Mouse (Mus musculus) megakaryocyte, adult 5-6 weeks (primary cell): Measurements from ENCODE around the gene Wipf1. TPM values are rescaled to one million over a fixed set of nuclear protein-coding genes. Genes with fewer than 3 reads are reported as not detected.
A peak's percentile ranks its signal among the peaks of the same experiment; 100 is the strongest.
"Not testable (repeated sequence)": the region's sequence is repeated elsewhere in the genome, so short reads cannot be mapped to it uniquely, and the experiment has no call there.

ENCODE experiments used
- ATAC-seq: 2 replicates; pipeline ENCODE4 v1.8.0; 2016; ENCODE audit warnings: mild to moderate bottlenecking, inconsistent platforms; ENCODE audit not compliant: poor library complexity, severe bottlenecking
- total RNA-seq, 2 experiments: library from RNA; stranded (forward) in 1 of 2; stranded (reverse) in 1 of 2; fragments of 153-499, 151-499 nt in 1 of 2; fragments of 221-1000, 200-1000 nt in 1 of 2; gene quantifications; 2 replicates each; pipeline versions ENCODE4 v1.2.3 to v1.2.4; 2015 to 2017

The Wipf1 gene
- total RNA-seq, 2 experiments from 2014 or later, result 37.4 to 139 TPM

DNA sequence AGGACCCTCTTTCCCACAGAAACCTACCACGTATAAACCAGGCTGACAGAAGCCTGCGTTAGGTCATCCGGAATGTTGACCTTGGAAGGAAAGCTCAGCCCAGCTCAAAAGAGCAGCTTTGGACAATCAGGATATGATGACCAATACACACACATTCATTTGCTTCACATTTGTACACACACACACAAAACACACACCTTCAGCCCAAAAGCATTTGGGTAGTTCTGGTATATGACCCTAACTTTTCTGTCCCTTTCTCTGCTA lies 19.6 kb downstream of the Wipf1 start:
- ATAC-seq, result no peak

DNA sequence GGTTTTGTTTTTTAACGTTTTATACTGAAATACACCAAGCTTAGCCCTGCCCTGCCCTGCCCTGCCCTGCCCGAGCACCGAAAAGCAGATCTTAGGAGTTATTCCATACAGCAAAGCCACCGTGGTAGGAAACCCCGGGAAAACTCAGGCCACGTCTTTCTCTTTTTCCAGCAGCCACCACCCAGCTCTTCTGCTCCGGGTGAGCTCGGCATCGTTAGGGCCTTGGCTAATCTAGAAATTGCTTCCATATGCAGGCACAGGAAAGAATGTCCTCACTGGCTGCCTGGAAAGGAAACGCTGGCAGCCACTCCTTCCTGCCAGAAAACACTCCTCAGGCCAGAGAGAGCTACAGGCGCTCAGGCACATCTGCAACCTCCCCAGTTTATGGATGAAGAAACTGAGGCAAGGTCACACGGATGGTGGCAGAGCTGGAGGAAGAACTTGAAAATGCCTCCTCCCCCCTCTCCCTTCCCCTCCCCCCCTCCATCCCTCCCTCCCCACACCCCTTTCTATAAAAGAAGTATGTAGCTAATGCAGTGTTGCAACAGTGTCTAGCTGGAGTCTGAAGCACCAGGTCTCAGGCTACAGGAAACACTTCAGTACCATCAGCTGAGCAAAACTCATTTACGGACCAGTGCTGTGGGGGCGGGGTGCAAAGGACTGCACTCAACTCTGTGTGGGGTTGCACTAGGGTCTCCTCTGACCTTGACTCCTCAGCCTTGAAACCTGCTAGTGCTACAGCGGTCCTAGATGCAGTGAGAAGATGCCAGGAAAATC lies 20.1 kb downstream of the Wipf1 start:
- ATAC-seq, result peak; percentile 11; the same call in 1 of the 2 replicates

DNA sequence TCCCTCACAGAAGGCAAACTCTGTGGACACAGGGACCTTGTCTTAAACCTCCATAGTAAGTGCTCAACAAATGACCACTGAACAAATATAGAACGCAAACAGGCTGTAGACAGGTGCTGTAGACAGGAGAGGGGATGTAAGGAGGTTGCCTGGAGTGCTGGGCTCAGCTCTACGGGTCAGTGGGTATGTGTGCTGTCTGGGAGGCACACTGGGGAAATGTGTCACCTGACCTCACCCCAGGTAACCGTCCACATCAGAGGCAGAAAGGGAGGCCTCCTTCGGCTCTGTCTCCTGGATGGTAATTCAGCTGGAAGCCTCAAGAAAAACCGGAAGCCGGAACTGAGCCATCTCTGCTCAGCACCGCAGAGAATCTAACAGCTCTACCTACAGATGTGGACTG lies 21.6 kb downstream of the Wipf1 start:
- no peak for ATAC-seq

DNA sequence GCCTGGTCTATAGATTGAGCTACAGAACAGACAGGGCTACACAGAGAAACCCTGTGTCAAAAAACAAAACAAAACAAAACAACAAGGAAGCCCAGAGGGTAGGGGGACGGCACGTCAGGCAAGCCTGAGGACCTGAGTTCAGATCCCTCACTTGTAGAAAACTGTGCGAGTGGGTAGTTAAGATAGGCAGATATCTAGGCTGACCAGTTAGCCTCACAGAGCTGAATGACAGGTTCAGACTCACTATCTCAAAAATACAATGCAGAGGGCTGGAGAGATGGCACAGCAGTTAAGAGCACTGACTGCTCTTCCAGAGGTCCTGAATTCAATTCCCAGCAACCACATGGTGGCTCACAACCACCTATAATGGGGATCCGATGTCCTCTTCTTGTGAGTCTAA lies 23.2 kb downstream of the Wipf1 start:
- not testable (repeated sequence) for ATAC-seq

DNA sequence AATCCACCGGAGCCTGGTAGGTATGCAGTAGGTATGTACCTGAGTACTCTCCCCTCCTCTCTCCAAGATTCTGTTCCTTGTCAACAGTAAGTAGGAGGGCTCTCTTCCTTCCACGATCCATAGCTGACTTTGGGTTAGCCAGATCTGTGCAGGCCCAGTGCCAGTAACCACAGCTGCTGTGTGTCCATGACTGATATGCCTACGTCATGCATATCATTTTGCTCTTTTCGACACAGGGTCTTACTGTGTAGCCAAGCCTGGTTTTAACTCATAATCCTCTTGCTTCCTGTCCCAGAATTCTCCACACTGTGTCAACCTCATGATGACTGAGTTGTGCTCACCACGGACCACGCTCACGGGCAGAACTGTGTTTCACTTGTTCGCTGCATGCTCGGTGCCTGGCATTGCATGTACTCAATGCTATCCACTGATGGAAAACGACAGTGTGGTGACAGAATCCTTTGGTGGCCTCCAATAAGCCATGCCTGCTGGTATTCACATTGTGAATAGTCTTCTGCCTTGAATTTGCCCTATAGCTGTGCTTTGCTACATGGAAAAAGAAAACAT lies 26.6 kb downstream of the Wipf1 start:
- no peak for ATAC-seq

DNA sequence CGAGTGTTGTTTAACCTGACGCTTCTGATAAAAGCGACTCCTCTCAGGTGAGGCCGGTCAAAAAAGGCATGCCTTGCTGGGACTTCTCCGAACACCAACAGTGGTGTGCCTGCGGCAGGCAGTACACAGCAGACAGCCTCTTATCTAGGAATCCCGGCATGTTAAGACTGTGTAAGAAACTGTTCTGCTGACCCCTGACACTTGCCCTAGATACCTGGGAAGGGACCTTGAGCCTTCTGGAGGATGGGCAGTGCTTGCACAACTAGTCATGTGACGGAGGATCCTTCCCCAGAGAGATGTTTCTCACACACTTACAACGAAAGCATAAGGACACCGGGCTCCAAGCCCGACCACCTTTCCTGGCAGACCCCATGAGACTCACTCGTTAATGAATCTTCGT lies 28.7 kb downstream of the Wipf1 start:
- ATAC-seq, result no peak

DNA sequence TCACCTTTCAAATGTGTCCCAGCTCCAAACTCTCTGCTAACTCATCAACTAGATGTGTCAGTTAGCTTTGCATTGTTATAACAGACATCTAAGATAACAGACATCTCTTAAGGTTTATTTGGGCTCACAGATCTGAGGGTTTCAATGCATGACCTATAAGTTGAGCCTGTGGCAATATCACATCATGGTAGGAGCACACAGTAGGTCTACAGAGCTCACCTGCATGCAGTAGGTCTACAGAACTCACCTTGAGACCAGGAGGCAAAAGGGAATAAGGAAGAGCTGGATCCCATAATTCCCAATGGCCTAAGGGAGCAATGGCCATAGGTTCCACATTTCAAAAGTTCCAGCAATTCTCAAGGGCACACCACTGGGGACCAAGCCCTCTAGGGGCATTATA lies 31.2 kb downstream of the Wipf1 start:
- ATAC-seq, result no peak

DNA sequence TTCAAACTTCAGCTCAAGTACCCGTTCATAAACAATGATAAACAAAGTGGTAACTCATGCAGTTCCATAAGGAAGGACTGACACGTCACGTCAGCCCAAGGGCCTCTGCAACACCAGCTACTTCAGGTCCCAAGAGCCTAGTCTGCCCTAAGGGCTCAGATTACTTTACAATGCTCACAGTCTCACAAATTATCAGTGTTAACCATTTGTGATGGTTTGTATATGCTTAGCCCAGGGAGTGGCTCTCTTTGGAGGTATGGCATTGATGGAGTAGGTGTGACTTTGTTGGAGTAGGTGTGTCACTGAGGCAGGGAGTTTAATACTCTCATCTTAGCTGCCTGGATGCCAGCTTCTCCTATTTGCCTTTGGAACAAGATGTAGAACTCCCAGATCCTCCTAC lies 32.0 kb downstream of the Wipf1 start:
- no peak for ATAC-seq

DNA sequence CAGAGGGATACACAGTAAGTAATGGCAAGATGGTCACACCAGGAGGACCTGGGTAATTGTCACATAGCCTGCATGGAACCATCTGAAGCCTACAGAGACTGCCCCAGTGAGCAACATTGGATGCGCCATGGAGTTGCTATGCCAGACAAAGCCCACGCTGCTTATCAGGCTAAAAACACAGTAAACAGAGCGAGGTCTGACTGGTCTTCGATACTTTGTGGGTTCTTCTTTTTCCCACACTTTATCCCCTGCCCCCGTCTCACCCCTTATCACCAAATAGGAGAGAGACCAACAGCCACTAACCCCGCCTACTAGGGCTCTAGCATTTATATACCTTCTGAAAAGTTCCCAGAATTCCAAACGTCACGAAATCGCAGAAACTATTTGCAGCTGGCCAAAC lies 32.6 kb downstream of the Wipf1 start:
- ATAC-seq, result no peak

DNA sequence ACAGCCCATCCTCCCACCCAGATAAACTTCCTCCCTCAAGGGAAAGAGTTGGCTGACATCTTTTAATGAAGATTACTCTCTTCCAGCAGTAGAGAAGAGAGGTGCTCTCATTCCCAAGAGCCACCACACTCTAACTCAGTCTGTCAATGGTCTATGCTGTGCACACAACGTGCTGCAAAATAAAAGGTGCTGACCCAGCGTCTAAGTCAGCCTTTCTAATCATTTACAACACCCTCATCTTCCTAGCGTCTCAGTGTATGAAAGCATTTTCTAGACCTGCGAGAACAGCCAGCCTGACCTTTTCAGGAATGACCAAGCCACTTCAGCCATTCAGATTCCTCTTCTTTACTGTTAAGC lies 33.2 kb downstream of the Wipf1 start:
- ATAC-seq, result no peak

DNA sequence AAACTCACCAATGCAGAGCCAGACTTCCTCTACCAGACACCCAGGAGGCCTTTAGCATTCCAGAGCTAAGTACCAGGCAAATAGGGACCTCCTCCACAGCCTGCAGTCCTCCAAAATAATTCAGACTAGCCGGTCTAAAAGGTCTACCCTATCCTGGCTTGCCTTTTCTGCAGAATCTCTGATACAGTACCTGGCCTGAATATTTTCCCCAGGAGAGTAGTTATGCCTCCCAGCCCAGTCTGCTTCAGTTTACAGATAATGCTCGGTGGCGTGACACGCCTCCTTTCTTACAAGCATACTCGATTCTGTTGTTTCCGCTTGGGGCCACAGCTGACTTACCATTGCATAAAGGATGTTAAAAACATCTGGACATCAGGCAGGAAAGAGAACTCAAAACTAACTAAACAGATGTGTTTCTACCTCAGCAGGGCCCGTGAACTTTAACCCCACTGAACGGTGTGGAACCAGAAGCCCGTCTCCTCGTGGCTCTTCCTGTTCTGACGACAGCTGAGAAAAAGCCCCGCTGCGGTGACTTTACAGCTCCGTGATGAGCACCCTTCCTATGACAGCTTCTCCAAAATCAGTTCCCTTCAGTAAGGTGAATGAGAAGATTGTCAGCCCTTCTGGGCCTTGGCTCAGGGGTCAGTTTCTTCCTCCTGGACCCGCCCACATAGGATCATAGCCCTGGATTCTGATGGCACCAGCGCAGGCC lies 33.8 kb downstream of the Wipf1 start:
- peak; percentile 80 for ATAC-seq

DNA sequence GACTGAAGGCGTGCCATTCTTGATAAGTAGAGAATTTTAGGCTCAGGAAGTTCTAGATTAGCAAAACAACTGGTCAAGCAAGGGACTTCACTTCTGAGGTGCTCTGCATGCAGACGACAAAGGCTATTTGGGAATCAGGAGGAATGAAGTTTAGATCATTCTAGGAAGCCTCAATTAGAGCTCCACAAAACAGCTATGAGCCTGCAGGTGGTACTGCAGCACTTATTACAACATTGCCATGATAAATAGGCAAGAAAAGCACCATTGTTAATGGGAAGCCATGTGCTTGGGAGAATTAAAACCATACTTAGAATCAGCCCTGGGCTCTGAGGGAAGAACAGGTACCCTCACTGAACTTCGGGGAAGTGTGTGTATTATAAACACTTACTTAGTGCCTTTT lies 36.0 kb downstream of the Wipf1 start:
- no peak for ATAC-seq

DNA sequence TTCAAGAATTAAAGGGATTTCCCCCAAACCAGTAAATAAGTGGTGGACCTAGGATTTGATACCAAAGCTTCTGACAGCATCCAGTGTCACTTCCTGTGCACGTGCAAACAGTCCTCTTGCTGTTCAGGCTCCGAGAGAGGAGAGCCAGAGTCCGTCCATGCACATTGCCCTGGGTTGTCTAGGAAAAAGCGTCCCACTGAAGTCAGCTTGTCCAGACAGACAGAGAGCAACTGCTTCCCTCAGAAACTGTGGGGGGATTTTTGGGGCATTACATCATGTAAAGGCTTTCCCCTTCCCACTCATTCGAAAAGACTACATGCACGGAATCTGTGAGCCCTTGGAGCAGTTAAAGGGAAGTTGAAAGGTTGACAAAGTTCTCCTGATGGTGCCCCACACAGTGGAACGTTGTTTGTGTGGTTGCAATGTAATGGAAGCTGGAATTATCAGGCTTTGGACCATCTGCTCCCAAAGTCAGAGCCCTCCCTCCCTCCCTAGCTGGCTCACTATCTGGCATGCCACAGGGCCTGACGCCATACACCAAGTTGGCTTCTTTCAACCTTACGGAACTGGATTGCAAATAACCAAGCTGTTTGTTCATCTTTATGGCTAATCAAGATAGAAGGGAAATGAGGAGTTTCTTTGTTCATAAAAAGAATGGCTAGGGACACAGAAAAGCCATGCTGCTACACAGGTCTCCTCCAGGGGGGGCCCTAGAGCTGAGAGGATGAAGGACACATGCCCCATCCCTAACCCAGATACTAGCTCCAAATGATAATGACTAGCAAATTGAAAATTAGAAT lies 37.9 kb downstream of the Wipf1 start:
- ATAC-seq, result peak; percentile 73

DNA sequence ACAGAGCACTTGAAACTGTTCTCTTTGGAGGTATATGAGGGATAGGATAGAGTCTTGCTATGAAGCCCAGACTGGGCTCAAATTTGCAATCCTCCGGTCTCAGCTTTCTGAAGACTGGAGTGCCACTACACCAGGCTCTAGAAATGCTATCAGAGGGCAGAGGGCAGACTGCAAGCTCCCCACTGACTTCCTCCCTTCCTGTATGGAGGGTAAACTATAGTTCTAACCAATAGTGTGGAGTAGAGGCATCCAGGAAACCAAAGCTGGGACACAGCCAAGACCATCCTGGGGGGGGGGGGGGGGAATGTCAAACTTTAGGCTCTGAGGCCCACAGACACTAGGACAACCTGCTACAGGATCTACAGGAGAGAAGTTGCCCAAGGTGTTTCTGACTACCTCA lies 39.1 kb downstream of the Wipf1 start:
- ATAC-seq, result no peak

DNA sequence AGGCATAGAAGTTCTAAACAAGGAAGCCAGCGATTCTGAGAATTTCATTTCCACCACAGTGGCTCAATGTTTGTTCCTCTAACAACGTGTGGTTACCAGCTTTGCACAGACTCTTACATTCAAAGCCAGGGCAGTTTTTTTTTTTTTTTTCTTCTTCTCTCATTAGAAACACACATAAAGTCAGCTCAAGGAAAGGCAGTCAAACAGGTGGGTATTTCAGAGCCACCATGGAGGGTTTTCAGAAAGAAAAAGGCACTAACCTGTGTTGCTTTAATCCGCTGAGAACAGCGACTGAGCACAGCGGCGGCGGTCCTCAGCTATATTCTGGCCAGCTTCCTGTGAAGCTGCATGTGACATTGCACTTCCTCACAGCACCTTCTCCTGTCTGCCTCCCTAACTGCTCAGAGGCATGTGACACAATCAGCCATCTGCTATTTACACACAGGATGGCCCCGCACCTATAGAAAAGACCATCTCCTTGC lies 43.4 kb downstream of the Wipf1 start:
- peak; percentile 77 for ATAC-seq

DNA sequence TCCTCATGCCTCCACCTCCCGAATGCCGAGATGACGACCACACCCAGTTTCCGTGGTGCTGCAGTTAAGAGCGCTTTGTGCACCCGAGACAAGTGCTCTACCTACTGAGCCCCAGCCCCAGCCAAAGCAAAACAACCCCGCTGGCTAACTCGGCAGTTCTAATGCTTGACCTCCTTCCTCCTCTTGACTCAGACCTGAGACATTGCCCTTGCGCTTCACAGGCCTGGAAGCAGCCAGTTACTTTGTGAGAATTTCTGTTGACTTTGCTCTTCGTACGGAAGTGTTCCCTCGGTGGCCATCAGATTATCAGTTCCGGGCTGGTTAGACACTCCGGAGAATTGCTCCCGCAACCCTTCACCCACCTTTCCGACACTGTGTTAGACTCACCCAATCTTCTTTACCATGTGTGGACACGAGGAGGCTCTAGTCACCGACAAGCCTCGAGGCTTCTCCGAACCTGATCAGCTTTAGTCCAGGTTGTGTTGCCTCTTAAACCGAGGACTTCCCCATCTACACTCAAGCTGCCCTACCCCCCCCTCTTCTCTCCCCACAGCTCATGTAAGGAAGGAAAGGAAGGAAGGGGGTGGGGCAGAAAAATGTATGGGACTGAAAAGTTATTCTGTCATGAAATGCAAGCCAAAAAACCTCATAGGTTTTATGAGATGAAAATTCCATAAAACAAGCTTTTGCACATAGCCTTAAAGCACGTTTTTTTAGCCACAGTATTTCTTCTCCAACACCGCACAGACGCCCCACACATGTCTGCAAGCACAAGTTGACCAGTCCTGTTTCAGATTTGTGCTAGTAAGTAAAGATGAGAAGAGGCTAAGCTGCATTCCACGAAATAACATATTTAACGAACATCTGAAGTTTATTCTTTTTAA lies 44.1 kb downstream of the Wipf1 start:
- peak; percentile 69 for ATAC-seq

DNA sequence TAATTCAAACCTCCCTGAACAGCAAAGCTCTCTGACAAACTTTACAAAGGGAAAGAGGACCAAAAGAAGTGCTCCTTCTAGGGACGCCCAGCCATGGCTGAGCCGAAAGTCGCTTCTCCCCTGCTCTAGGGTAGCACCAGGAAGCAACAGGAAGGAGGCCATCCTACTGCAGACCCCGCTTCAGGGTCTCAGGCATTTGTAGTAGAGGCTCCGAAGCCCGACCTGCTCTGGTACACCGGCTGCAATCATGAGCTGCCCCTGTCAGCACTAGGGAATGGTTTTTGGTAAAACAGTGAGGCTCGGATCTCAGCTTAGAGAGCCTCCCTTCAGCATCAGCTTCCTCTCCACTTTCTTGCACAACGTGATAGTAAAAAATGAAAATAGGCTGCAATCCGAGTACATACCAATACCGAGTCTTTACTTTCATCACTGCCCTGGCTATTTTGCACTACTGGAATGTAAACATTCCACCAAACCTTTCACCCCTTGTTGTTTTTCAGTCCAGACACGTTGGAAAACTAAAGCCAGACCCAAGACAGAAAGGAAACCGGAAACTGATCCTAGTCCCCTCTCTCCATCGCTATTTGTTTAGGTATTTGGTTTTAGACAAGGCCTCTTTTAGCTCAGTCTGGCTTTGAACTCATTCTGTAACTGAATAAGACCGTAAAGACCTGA lies 44.8 kb downstream of the Wipf1 start:
- peak; percentile 17; the same call in 1 of the 2 replicates for ATAC-seq

DNA sequence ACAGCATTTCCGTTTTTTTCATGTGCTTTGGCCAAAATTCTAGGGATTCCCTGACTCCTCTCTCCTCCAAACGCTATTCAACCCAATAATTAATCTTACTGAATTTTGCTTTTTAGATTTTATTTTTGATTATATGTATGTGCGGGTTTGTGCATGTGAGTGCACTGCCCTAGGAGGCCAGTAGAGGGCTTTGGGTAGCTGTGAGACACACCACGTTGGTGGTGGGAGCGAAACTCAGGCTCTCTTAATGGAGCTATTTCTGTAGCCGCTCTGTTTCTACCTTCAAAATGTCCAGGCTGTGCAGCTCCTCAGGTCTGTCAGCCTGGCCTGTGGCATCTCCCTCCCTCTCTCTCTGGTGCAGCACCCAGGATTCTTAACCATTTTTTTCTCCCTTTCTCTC lies 50.7 kb downstream of the Wipf1 start:
- no peak for ATAC-seq

DNA sequence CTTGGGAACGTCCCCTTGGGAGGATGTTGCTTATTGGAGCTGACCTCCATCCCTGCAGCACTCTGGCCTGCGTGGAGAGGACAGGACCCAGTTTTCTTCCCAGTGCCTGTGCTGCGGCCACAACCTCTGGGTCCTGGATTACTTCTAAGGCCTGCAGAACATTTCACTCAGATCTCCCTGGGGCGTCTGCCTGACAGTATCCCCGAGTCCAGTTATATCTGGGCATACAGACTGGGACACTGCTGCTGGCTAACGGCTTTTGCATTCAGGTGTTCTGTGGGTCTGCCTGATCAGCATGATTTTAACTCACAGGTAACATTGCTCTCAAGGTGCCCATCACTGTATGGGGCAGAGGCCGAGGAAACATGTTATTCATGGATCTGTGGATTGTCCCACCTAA lies 52.0 kb downstream of the Wipf1 start:
- no peak for ATAC-seq

DNA sequence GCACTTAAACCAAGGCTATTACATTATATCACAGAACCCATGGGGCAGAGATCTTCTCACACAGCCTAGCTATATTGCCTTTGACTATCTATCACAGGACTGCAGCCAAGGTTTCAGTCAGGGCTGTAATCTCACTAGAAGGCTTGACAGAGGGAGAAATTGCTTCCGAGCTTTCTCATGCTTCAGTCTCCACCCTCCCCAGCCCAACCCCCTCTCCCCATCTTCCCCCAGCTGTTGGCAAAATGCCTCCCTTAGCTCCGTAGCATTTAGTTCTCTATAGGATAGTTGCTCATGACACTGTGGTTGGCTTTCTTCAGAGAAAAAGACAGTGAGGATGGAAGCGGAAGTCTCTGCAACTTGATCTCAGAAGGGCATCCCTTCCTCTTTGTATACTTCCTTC lies 54.0 kb downstream of the Wipf1 start:
- peak; percentile 89 for ATAC-seq
